Mouse (Mus musculus) limb, embryonic 14.5 days (tissue): ENCODE measurements around the gene 2300009A05Rik. TPM values are rescaled to one million over a fixed set of nuclear protein-coding genes. Genes with fewer than 3 reads are reported as not detected.

ENCODE experiments used
- ATAC-seq: fragments of 200-750 bp; cut with Nextera tagmentation; 2 replicates; pipeline ENCODE4 v1.8.0; 2017; ENCODE audit warnings: low read depth, moderate number of reproducible peaks, moderate TSS enrichment; ENCODE audit not compliant: low FRiP score
- DNase-seq: peaks from one replicate; pipeline ENCODE4 v3.0.0-alpha.2; 2015; ENCODE audit warnings: low spot score
- H3K27ac ChIP-seq: fragments of 300-500 bp; sonication (generic); replicated peaks from 2 replicates; pipeline ENCODE4 v1.5.1; 2014; ENCODE audit warnings: low read depth, mild to moderate bottlenecking, low read length, moderate library complexity, mixed read lengths
- H3K27me3 ChIP-seq: fragments of 300-500 bp; sonication (generic); 2 replicates; pipeline ENCODE4 v1.6.1; 2014; ENCODE audit warnings: low read length, mixed read lengths; ENCODE audit not compliant: control insufficient read depth, insufficient read depth
- H3K36me3 ChIP-seq: fragments of 300-500 bp; sonication (generic); 2 replicates; pipeline ENCODE4 v1.6.1; 2014; ENCODE audit warnings: mild to moderate bottlenecking, low read length, moderate library complexity, mixed read lengths; ENCODE audit not compliant: control insufficient read depth, insufficient read depth
- H3K4me1 ChIP-seq: fragments of 300-500 bp; sonication (generic); 2 replicates; pipeline ENCODE4 v1.6.1; 2014; ENCODE audit warnings: antibody characterized with exemption, low read length, mixed read lengths; ENCODE audit not compliant: control insufficient read depth, insufficient read depth
- H3K4me2 ChIP-seq: fragments of 300-500 bp; sonication (generic); replicated peaks from 2 replicates; pipeline ENCODE4 v1.6.1; 2014; ENCODE audit warnings: low read depth, mild to moderate bottlenecking, low read length, moderate library complexity; ENCODE audit not compliant: severe bottlenecking
- H3K4me3 ChIP-seq: fragments of 300-500 bp; sonication (generic); replicated peaks from 2 replicates; pipeline ENCODE4 v1.5.1; 2014; ENCODE audit warnings: low read length
- H3K9ac ChIP-seq: fragments of 300-500 bp; sonication (generic); 2 replicates; pipeline ENCODE4 v1.6.1; 2014; ENCODE audit warnings: mild to moderate bottlenecking, low read depth, low read length, moderate library complexity; ENCODE audit not compliant: severe bottlenecking
- H3K9me3 ChIP-seq: fragments of 300-500 bp; sonication (generic); 2 replicates; pipeline ENCODE4 v1.6.1; 2016; ENCODE audit warnings: low read length; ENCODE audit not compliant: control insufficient read depth
- POLR2A ChIP-seq: fragments of 200-500 bp; IDR thresholded peaks from 2 replicates; pipeline ENCODE4 v1.8.0; 2012; ENCODE audit warnings: inconsistent platforms, mild to moderate bottlenecking, moderate library complexity, borderline replicate concordance; ENCODE audit not compliant: insufficient read depth, insufficient read length; ENCODE audit errors: extremely low read depth
- WGBS: fragments of 180-500 bp; shearing (Covaris S2); extraction: QIAGEN DNeasy Blood & Tissue Kit; methylation state at CpG from one replicate; pipeline ENCODE4 v1.1.7; 2014; 5-methylcytosine and 5-hydroxymethylcytosine counted together
- polyA plus RNA-seq, 2 experiments: library from polyadenylated mRNA; depleted of rRNA in 1 of 2; stranded (reverse) in 1 of 2; unstranded in 1 of 2; fragments of >200 nt; fragmentation: Nextera tagmentation in 1 of 2; extraction: Ambion mirVana in 1 of 2; gene quantifications; 2 replicates each; pipeline versions ENCODE4 v1.2.1 to v1.2.3; 2012 to 2014

2300009A05Rik gene
- polyA plus RNA-seq, 2 experiments, result 23.0 to 41.0 TPM

- WGBS, result 91% methylated on average over 5 of the region's 5 CpGs
- no peak for ATAC-seq
Measured at GRCm38 (mm10) chr9:63359016-63359415, 40.0 kb downstream of the 2300009A05Rik start.

GRCm38 (mm10) chr9:63356721-63357120 lies 42.3 kb downstream of the 2300009A05Rik start:
- H3K4me2 ChIP-seq, result no peak overlapping the region
- no peak for ATAC-seq
- TF ChIP-seq POLR2A, result no peak
- H3K4me1 ChIP-seq, result no peaks in the 10 kb centered on the region
- H3K9me3 ChIP-seq, result no peaks in the 10 kb centered on the region
- no peak overlapping the region for H3K4me3 ChIP-seq
- DNase-seq, result no peak
- peaks cover 29% of the 10 kb centered on the region; the same call in 1 of the 2 replicates for H3K36me3 ChIP-seq
- no peak overlapping the region for H3K27ac ChIP-seq
- H3K27me3 ChIP-seq, result no peaks in the 10 kb centered on the region
- 84% methylated on average over 4 of the region's 4 CpGs for WGBS
- no peak overlapping the region for H3K9ac ChIP-seq

More at GRCm38 (mm10) chr9:63359016-63359415, 40.0 kb downstream of the 2300009A05Rik start:
- Histone ChIP-seq H3K27me3 (no peaks in the 10 kb centered on the region), H3K4me3 (no peak overlapping the region), H3K9ac (no peak overlapping the region), H3K36me3 (peaks cover 29% of the 10 kb centered on the region; the same call in 1 of the 2 replicates), H3K27ac (no peak overlapping the region), H3K4me2 (no peak overlapping the region), H3K4me1 (no peaks in the 10 kb centered on the region), H3K9me3 (no peaks in the 10 kb centered on the region)
- no peak for TF ChIP-seq POLR2A
- no peak for DNase-seq

- peaks cover 25% of the 10 kb centered on the region; the same call in 1 of the 2 replicates for H3K36me3 ChIP-seq
- no peaks in the 10 kb centered on the region for H3K9me3 ChIP-seq
- ATAC-seq (no peak), DNase-seq (no peak)
- no peak overlapping the region for H3K9ac ChIP-seq
- 89% methylated on average over 9 of the region's 9 CpGs for WGBS
- no peaks in the 10 kb centered on the region for H3K27me3 ChIP-seq
- H3K4me1 ChIP-seq, result no peaks in the 10 kb centered on the region
- no peak overlapping the region for H3K4me2 ChIP-seq
- no peak overlapping the region for H3K4me3 ChIP-seq
- no peak for TF ChIP-seq POLR2A
- no peak overlapping the region for H3K27ac ChIP-seq
Measured at GRCm38 (mm10) chr9:63356278-63356677, 42.8 kb downstream of the 2300009A05Rik start.

- Histone ChIP-seq H3K27ac (no peak overlapping the region), H3K4me1 (no peaks in the 10 kb centered on the region), H3K4me3 (no peak overlapping the region), H3K9me3 (no peaks in the 10 kb centered on the region), H3K4me2 (no peak overlapping the region), H3K36me3 (peaks cover 24% of the 10 kb centered on the region; the same call in 1 of the 2 replicates), H3K9ac (no peak overlapping the region), H3K27me3 (no peaks in the 10 kb centered on the region)
- ATAC-seq (no peak), DNase-seq (no peak)
- WGBS, result 76% methylated on average over 4 of the region's 4 CpGs
- TF ChIP-seq POLR2A, result no peak
Measured at GRCm38 (mm10) chr9:63354168-63354567, 44.9 kb downstream of the 2300009A05Rik start.

- ATAC-seq, result no peak
- H3K4me2 ChIP-seq, result no peak overlapping the region
- H3K36me3 ChIP-seq, result peaks cover 1% of the 10 kb centered on the region; the same call in 1 of the 2 replicates
- H3K9ac ChIP-seq, result no peak overlapping the region
- H3K4me1 ChIP-seq, result no peaks in the 10 kb centered on the region
- no peaks in the 10 kb centered on the region for H3K27me3 ChIP-seq
- no peak for DNase-seq
- no peaks in the 10 kb centered on the region for H3K9me3 ChIP-seq
- H3K4me3 ChIP-seq, result no peak overlapping the region
- 89% methylated on average over 8 of the region's 8 CpGs for WGBS
- H3K27ac ChIP-seq, result no peak overlapping the region
- no peak for TF ChIP-seq POLR2A
Measured at GRCm38 (mm10) chr9:63350030-63350429, 49.0 kb downstream of the 2300009A05Rik start.

GRCm38 (mm10) chr9:63349241-63349640 lies 49.8 kb downstream of the 2300009A05Rik start:
- H3K27ac ChIP-seq, result no peak overlapping the region
- no peak overlapping the region for H3K9ac ChIP-seq
- H3K4me1 ChIP-seq, result no peaks in the 10 kb centered on the region
- TF ChIP-seq POLR2A, result no peak
- ATAC-seq (no peak), DNase-seq (no peak)
- H3K36me3 ChIP-seq, result no peaks in the 10 kb centered on the region
- H3K4me3 ChIP-seq, result no peak overlapping the region
- 85% methylated on average over 3 of the region's 3 CpGs for WGBS
- H3K4me2 ChIP-seq, result no peak overlapping the region
- no peaks in the 10 kb centered on the region for H3K9me3 ChIP-seq
- no peaks in the 10 kb centered on the region for H3K27me3 ChIP-seq
